Mouse (Mus musculus) hindlimb bud, embryonic 11.5 days (tissue): ENCODE measurements around the gene Emc6.

Experiments used
- DNase-seq: peaks from one replicate; pipeline ENCODE4 v3.0.0-alpha.2; 2012; ENCODE audit warnings: low read depth, low spot score; ENCODE audit errors: extremely low spot score

The Emc6 gene

GRCm38 (mm10) chr11:73131020-73131419 is 45.8 kb downstream of the Emc6 start:
- no peak for DNase-seq

- DNase-seq: no peak
These were observed 50.3 kb downstream of the Emc6 start for GRCm38 (mm10) chr11:73126495-73126894.
